Mouse (Mus musculus) MEL (cell line): ENCODE results near the gene Arfgap2.

ENCODE experiments used
- BHLHE40 ChIP-seq: IDR thresholded peaks from 2 replicates; pipeline ENCODE4 v1.6.1; 2012; ENCODE audit warnings: low read depth, mild to moderate bottlenecking, inconsistent platforms, low read length, improper control_type of control experiment, borderline replicate concordance
- CTCF ChIP-seq, 3 experiments: IDR thresholded peaks in 2 of 3; conservative IDR thresholded peaks in 1 of 3; 2 replicates each; pipeline ENCODE4 v1.5.1; 2011 to 2012; ENCODE audit warnings: low read length in 3 of 3, low read depth in 2 of 3, mild to moderate bottlenecking in 2 of 3, improper control_type of control experiment in 1 of 3, inconsistent platforms in 1 of 3, mixed read lengths in 1 of 3, moderate library complexity in 1 of 3; ENCODE audit not compliant: control insufficient read depth in 1 of 3, insufficient read depth in 1 of 3, poor library complexity in 1 of 3, severe bottlenecking in 1 of 3
- ETS1 ChIP-seq: IDR thresholded peaks from 2 replicates; pipeline ENCODE4 v1.6.1; 2012; ENCODE audit warnings: low read depth, mild to moderate bottlenecking, inconsistent platforms, low read length, improper control_type of control experiment, moderate library complexity
- GATA1 ChIP-seq: IDR thresholded peaks from 2 replicates; pipeline ENCODE4 v1.6.1; 2011; ENCODE audit warnings: low read depth, low read length, improper control_type of control experiment
- KAT2A ChIP-seq: conservative IDR thresholded peaks from 2 replicates; pipeline ENCODE4 v1.6.1; 2012; ENCODE audit warnings: low read depth, low read length, improper control_type of control experiment, inconsistent platforms
- MAZ ChIP-seq: IDR thresholded peaks from 2 replicates; pipeline ENCODE4 v1.6.1; 2012; ENCODE audit warnings: low read depth, mild to moderate bottlenecking, inconsistent platforms, low read length, improper control_type of control experiment
- SIN3A ChIP-seq: IDR thresholded peaks from 2 replicates; pipeline ENCODE4 v1.6.1; 2012; ENCODE audit warnings: low read length, improper control_type of control experiment, inconsistent platforms
- SMC3 ChIP-seq: IDR thresholded peaks from 2 replicates; pipeline ENCODE4 v1.6.1; 2011; ENCODE audit warnings: low read depth, low read length, improper control_type of control experiment
- TCF12 ChIP-seq: IDR thresholded peaks from 2 replicates; pipeline ENCODE4 v1.6.1; 2014; ENCODE audit warnings: low read depth, mild to moderate bottlenecking, inconsistent platforms, low read length, improper control_type of control experiment, moderate library complexity
- ZC3H11A ChIP-seq: IDR thresholded peaks from 2 replicates; pipeline ENCODE4 v1.6.1; 2012; ENCODE audit warnings: low read depth, mild to moderate bottlenecking, inconsistent platforms, low read length, improper control_type of control experiment

GRCm38 (mm10) chr2:91252001-91252400 is 12.8 kb upstream of the Arfgap2 start:
- TF ChIP-seq ZC3H11A (no peak), SMC3 (no peak), BHLHE40 (no peak), GATA1 (no peak), CTCF (IDR thresholded peaks at IDR 0.05 in 2 of 3, conservative IDR thresholded peaks at IDR 0.05 in 1 of 3; ENCODE audit: control insufficient read depth in 1 of 3, insufficient read depth in 1 of 3, low read depth in 2 of 3, low read length in 3 of 3, poor library complexity in 1 of 3, severe bottlenecking in 1 of 3) (no peak), TCF12 (no peak), MAZ (no peak), ETS1 (no peak), SIN3A (no peak), KAT2A (no peak)
